Mouse (Mus musculus): ENCODE data around the gene Rbm19. TPM values are rescaled to one million over a fixed set of nuclear protein-coding genes. Genes with fewer than 3 reads are reported as not detected.

The Rbm19 gene
- total RNA-seq, 2 experiments from 2014 or later, result 18.8 to 20.5 TPM

DNA sequence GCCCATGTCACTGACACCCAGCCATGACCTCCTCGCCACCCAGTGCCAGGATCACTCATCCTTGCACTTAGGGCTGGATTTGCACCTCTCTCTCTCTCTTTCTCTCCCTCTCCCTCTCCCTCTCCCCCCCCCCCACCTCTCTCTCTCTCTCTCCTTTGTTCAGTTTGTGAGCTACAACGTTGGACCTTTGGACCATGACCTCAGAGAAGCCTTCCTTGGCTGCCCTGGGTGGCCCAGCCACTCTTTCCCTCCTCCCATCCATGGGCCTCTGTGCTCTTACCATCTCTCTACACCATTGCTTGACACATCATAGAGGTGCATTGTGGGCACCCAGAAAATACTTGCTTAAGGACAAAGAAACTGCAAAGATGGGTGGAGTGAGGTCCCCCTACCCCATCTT lies 42.2 kb downstream of the Rbm19 start:
- TF ChIP-seq CTCF (IDR thresholded peaks at IDR 0.05), result no peak
- Histone ChIP-seq H3K27ac (no peak overlapping the region), H3K4me3 (no peak overlapping the region)
- DNase-seq, result no peak
- intact Hi-C loops (cut with DNase I), result no loop called here

- DNase-seq, result peak; percentile 55
- intact Hi-C loops (cut with DNase I), result no loop called here
- no peak overlapping the region for H3K4me3 ChIP-seq
Observed at GRCm38 (mm10) chr5:120160923-120161658, 44.8 kb downstream of the Rbm19 start.

DNA sequence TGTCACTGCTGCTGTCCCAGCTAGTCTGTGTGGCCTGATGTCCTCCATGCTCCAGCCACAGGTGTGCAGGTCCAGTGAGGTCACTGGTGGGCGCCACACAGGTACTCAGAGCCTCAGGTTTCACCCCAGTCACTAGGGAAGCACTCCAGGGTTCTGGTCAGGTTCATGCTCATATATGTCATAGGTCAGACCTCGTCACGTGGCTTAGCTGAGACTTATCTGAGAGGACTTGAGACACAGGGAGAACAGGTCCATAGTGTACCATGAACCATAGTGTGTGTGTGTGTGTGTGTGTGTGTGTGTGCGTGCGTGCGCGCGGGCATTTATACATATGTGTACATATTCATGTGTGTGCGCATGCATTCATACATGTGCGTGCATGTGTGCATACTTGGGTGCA lies 46.4 kb downstream of the Rbm19 start:
- no peak overlapping the region for H3K4me3 ChIP-seq
- no peak for DNase-seq
- no peak for TF ChIP-seq CTCF (IDR thresholded peaks at IDR 0.05)
- intact Hi-C loops (cut with DNase I), result no loop called here
- peak overlapping the region; percentile 38; the same call in 1 of the 2 replicates for H3K27ac ChIP-seq

More at GRCm38 (mm10) chr5:120160923-120161658, 44.8 kb downstream of the Rbm19 start:
- H3K27ac ChIP-seq, result peak overlapping the region; percentile 56; the same call in 1 of the 2 replicates
- TF ChIP-seq CTCF (IDR thresholded peaks at IDR 0.05), result no peak

DNA sequence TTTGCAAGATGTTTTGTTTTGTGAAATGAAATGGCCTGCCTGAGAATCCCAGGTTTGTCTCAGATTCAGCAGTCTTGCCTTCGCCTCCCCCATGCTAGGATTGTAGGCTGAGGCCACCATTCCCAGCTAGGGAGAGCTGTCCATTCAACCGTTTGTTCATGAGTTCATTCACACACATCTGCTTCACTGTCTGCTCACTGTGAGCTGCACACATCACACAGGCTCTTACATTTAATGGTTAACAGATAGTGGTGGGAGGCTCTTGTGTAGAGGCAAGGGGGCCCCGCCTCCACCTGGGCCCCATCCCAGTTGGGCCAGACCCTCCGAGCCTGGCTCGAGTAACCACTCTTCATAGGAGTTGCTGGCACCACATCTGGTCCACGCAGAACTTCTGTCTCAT lies 47.2 kb downstream of the Rbm19 start:
- intact Hi-C loops (cut with DNase I), result no loop called here
- no peak overlapping the region for H3K4me3 ChIP-seq
- TF ChIP-seq CTCF (IDR thresholded peaks at IDR 0.05), result no peak
- no peak for DNase-seq
- H3K27ac ChIP-seq, result peak overlapping the region; percentile 86

- peak overlapping the region; percentile 86 for H3K27ac ChIP-seq
- peak; percentile 93 for DNase-seq
- intact Hi-C loops (cut with DNase I), result no loop called here
- TF ChIP-seq CTCF (IDR thresholded peaks at IDR 0.05), result no peak
- H3K4me3 ChIP-seq, result peak overlapping the region; percentile 20; the same call in 1 of the 2 replicates
Observed at GRCm38 (mm10) chr5:120164450-120164849, 48.2 kb downstream of the Rbm19 start.

DNA sequence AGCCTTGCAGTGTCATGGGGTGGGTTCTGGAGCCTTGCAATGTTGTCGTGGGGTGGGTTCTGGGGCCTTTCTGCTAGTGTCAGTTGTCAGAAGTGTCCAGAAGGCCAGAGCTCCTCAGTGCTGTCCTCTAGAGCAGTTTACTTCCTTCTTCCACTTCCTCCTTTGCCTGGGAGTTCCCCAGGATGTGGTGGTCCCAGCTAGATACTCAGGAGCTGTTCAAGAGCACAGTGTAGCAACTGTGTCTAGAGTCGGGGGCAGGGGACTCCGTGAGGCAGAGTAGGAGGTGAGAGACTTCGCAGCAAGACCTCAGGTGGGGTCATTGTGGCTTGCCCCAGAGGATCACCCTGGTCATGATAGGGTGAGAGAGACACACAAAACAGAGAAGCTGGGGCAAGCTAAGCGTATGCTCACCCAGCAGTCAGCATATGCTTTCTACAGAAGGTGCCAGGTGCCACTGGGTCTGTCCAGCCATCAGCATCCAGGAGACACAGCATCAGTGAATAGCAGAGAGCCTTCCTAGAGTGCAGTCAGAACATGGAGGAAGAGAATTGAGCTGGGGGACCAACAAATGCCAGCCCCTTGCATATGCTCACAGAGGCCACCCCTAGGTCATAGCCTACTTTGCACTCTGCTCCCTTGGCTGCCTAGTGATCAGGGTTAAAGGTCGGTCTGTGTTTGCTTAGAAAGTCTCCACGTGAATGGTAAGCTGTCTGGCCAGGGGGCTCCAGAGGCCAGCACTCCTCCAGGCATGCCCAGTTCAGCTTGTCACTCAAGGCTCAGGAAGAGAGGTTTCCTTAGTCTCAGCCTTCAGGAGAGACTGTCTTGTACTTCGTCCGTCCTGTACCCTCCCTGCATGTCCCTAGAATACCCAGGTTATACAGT lies 49.0 kb downstream of the Rbm19 start:
- no peak for DNase-seq
- peak overlapping the region; percentile 86 for H3K27ac ChIP-seq
- intact Hi-C loops (cut with DNase I), result no loop called here
- TF ChIP-seq CTCF (IDR thresholded peaks at IDR 0.05), result no peak
- H3K4me3 ChIP-seq, result no peak overlapping the region

- H3K27ac ChIP-seq, result no peak overlapping the region
- H3K4me3 ChIP-seq, result no peak overlapping the region
- TF ChIP-seq CTCF (IDR thresholded peaks at IDR 0.05), result no peak
- no peak for DNase-seq
- intact Hi-C loops (cut with DNase I), result no loop called here
Observed at GRCm38 (mm10) chr5:120167787-120168325, 51.6 kb downstream of the Rbm19 start.

DNA sequence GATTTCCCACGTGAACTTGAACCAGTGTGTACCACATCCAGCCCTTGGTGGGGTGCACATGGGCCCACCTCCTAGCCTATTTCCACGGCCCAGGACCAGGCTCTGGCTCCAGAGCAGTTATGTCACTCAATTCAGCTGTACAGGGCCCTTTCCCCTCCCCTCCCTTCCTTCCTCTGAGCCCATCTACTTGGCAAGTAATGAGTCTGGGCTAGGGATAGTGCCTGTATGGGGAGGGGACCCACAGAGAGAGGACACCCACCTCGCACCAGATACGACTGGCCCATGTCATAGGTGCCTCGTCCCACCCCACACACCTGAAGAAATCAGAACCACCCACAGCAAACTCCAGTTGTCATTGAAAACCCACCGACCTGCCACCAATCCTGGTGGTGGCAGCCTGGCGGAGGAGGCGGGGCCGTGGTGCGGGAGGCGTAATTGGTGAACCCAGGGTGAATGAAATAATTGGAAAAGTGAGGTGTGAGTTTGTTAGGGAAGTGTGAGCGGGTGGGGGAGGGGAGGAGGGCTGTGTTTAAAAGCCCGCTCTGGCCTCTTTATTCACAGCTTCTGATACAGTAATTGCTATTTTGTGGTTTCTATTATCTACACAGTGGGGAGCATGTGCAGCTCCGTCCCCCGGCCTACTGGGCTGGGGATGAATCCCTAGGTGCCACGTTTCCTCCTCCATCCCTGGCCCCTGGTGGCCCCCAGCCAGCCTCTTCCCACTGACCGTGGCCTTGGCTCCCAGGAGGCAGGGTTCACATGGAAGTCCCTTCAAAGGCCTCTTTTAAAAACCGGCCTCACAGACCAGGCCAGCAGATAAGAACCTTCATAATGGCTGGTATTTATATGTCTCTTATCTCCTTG lies 55.8 kb downstream of the Rbm19 start:
- intact Hi-C loops (cut with DNase I), result loop anchor here (5.0 kb wide), 1 partner anchor 40 kb away; no protein-coding TSS in a partner anchor
- Histone ChIP-seq H3K4me3 (no peak overlapping the region), H3K27ac (no peak overlapping the region)
- TF ChIP-seq CTCF (IDR thresholded peaks at IDR 0.05), result no peak
- DNase-seq, result no peak

- no peak for DNase-seq
- intact Hi-C loops (cut with DNase I), result loop anchor here (5.0 kb wide), 1 partner anchor 40 kb away; no protein-coding TSS in a partner anchor
- Histone ChIP-seq H3K27ac (no peak overlapping the region), H3K4me3 (no peak overlapping the region)
- TF ChIP-seq CTCF (IDR thresholded peaks at IDR 0.05), result no peak
Observed at GRCm38 (mm10) chr5:120172729-120173101, 56.5 kb downstream of the Rbm19 start.

DNA sequence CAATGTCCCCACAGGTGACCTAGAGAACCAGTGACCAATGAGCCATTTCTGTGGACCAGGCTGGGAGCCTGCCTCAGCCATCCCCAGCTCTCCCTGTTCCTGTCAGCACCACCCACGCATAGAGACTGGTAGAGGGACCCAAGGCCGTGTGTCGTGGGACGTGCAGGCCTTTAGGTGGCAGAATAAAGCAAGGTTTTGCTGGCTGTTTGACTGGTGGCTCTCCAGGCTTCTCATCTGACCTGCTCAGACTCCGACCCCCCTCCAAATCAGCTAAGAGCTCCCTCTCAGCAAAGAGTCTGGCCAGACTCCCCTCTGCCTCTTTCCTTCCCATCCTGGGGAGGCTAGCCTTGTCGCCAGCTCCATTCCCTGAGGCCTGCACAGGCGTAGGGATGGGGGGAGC lies 58.1 kb downstream of the Rbm19 start:
- Histone ChIP-seq H3K27ac (peak overlapping the region; percentile 88), H3K4me3 (no peak overlapping the region)
- TF ChIP-seq CTCF (IDR thresholded peaks at IDR 0.05), result peak; percentile 40
- intact Hi-C loops (cut with DNase I), result loop anchor here (5.0 kb wide), 1 partner anchor 38 kb away; no protein-coding TSS in a partner anchor
- peak; percentile 50 for DNase-seq

GRCm38 (mm10) chr5:120175217-120175616 lies 59.0 kb downstream of the Rbm19 start:
- Histone ChIP-seq H3K4me3 (no peak overlapping the region), H3K27ac (peak overlapping the region; percentile 88)
- intact Hi-C loops (cut with DNase I), result no loop called here
- no peak for TF ChIP-seq CTCF (IDR thresholded peaks at IDR 0.05)
- no peak for DNase-seq

Measured in gastrocnemius, adult 2 months (tissue).